Mouse (Mus musculus) megakaryocyte, embryonic 14.5 days (primary cell): ENCODE data around the gene Sfrp2.

Source experiments
- FLI1 ChIP-seq: IDR thresholded peaks from 2 replicates; pipeline ENCODE4 v1.6.1; 2012; ENCODE audit warnings: low read length, inconsistent platforms, mixed read lengths
- GATA1 ChIP-seq: IDR thresholded peaks from 3 replicates; pipeline ENCODE4 v1.6.1; 2012; ENCODE audit warnings: mixed read lengths, low read length, inconsistent platforms, borderline replicate concordance

DNA sequence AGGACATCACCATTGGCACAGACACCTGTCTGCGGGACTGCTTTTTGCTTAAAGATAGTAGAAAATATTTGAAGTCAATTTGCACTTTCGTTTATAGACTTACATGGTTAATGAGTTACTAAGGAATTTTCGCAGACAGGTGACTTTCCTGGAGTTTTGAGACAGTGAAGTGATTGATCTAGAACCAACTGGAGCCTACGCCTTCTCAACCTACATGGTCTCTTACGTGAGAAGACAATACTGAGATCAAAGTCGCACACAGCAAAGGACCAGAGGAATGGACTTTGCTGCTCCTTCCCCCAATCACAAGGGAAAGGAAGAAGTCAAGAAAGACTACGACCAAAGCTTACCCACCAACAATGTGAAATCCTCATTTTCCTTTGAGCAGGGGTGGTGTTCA lies 33.4 kb downstream of the Sfrp2 start:
- TF ChIP-seq GATA1: no peak
- TF ChIP-seq FLI1: no peak
